11 mouse cellular contexts compared by ENCODE assay signal in the genomic region with DNA sequence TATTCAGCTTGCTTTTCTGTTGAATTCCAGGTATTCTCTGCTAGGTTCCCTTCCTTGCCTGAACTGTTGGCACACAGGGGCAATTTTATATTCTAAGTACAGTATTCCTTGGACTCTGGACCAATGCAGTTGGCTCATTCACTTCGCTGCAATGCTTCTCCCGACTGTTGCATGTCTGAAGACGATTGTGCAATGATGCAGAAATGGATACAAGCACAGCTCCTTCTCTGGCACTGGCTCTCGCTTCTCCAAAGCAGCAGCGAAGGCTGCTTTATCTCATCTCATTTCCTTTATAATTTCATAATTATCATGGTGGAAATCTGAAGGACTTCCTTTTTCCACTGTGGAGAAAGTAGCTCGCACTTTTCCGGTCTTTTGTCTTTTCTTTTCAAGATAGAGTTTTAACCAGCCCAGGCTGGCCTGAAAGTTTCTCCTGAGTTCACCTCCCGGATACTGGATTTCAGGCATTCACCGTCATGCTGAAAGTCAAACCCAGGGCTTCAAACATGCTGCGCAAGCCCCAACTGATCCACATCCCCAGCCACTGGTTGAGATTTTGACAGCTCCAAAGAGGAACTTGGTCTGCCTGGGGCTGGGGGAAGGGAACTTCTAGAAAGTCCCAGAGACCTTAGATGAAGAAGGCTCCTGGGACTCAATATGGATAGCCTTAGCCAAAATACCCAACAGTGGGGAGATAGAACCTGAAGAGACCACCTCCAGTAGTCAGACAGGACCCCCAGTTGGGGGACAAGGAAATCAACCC. TPM values are rescaled to one million over a fixed set of nuclear protein-coding genes. Genes with fewer than 3 reads are reported as not detected.
DNase-seq lines count a peak whose midpoint lies in the region; ATAC-seq and TF ChIP-seq lines count a peak whose summit lies in the region.
"Had no signal": no experiment of that assay in that cellular context is flagged by ENCODE, and none has a peak within 500 bp of the region (broad histone marks: within the 10 kb centered on the region; RNA-seq: fewer than 3 reads in every experiment).

No protein-coding gene starts in this region.

- TF ChIP-seq CTCF in thymus, adult 2 months (IDR thresholded peaks at IDR 0.05; ENCODE audit: borderline replicate concordance, control insufficient read depth, extremely low read depth, insufficient read depth, low read length, poor library complexity) = no peak

- no peaks in the 10 kb centered on the region for H3K36me3 ChIP-seq in forebrain, embryonic 15.5 days
- no peaks in the 10 kb centered on the region for H3K36me3 ChIP-seq in thymus, adult 2 months (ENCODE audit: control insufficient read depth, insufficient read depth, low read length)
- H3K36me3 ChIP-seq: embryonic facial prominence, embryonic 13.5 days had no signal

- H3K9me3 ChIP-seq in forebrain, embryonic 15.5 days = no peaks in the 10 kb centered on the region
- H3K9me3 ChIP-seq: embryonic facial prominence, embryonic 13.5 days had no signal

- H3K9ac ChIP-seq in forebrain, embryonic 15.5 days (replicated peaks) = no peak overlapping the region
- H3K9ac ChIP-seq: embryonic facial prominence, embryonic 13.5 days had no signal

- peak; percentile 14 for DNase-seq in adrenal gland, adult 2 months
- DNase-seq in adrenal gland, postnatal 4 days (ENCODE audit: low spot score in 2 of 2) = no peak
- peak; percentile 32 for DNase-seq in kidney, adult 9 months
- no peak for DNase-seq in kidney, postnatal 4 days
- no peak for DNase-seq in thymus, adult 2 months
- DNase-seq: gastrocnemius, postnatal 10 days had no signal

- no peak overlapping the region for H3K4me2 ChIP-seq in forebrain, embryonic 15.5 days (replicated peaks)
- H3K4me2 ChIP-seq: embryonic facial prominence, embryonic 13.5 days; midbrain, embryonic 11.5 days had no signal

- no peak overlapping the region for H3K4me3 ChIP-seq in forebrain, embryonic 15.5 days
- H3K4me3 ChIP-seq in thymus, adult 2 months (ENCODE audit: control insufficient read depth, insufficient read depth, low read length) = no peak overlapping the region
- H3K4me3 ChIP-seq: embryonic facial prominence, embryonic 13.5 days had no signal

- ATAC-seq in hematopoietic stem cell, adult 5-6 weeks (replicated peaks in 1 of 2; ENCODE audit: insufficient read depth in 1 of 2, low FRiP score in 2 of 2, low TSS enrichment in 1 of 2, low read depth in 1 of 2, poor library complexity in 2 of 2, severe bottlenecking in 2 of 2) = peak; percentile 83 to 88
- ATAC-seq in megakaryocyte progenitor cell, adult 5-6 weeks (replicated peaks; ENCODE audit: poor library complexity) = peak; percentile 97
- no peak for ATAC-seq in forebrain, embryonic 15.5 days (replicated peaks)

- WGBS in forebrain, embryonic 15.5 days = 86% methylated on average over 10 of the region's 10 CpGs
- 24% methylated on average over 10 of the region's 10 CpGs for WGBS in thymus, adult 2 months

- no peaks in the 10 kb centered on the region for H3K4me1 ChIP-seq in forebrain, embryonic 15.5 days
- H3K4me1 ChIP-seq in thymus, adult 2 months (replicated peaks; ENCODE audit: control insufficient read depth, insufficient read depth, low read length) = no peaks in the 10 kb centered on the region
- H3K4me1 ChIP-seq: embryonic facial prominence, embryonic 13.5 days had no signal

- TF ChIP-seq POLR2A in thymus, adult 2 months (IDR thresholded peaks at IDR 0.05; ENCODE audit: control insufficient read depth, extremely low read depth, insufficient read depth, low read length, poor library complexity) = no peak

- H3K27me3 ChIP-seq in forebrain, embryonic 15.5 days = no peaks in the 10 kb centered on the region
- H3K27me3 ChIP-seq in thymus, adult 2 months (ENCODE audit: control insufficient read depth, insufficient read depth, low read length) = no peaks in the 10 kb centered on the region
- H3K27me3 ChIP-seq: embryonic facial prominence, embryonic 13.5 days had no signal

- H3K27ac ChIP-seq in forebrain, embryonic 15.5 days (replicated peaks) = no peak overlapping the region
- no peak overlapping the region for H3K27ac ChIP-seq in thymus, adult 2 months (ENCODE audit: control insufficient read depth, insufficient read depth, low read length)
- H3K27ac ChIP-seq: embryonic facial prominence, embryonic 13.5 days had no signal

RNA-seq across cellular contexts. Expression of a gene that starts 55.6 kb away (rescaled TPM):
- total RNA-seq in adrenal gland, adult 2 months (2021) = 10 to 100 TPM; 74.8 to 78.0 TPM
- polyA plus RNA-seq in adrenal gland, adult 2 months (2012; rRNA removed) = 23.5 and 54.9 TPM in 2 replicates
- 10 to 100 TPM; 85.7 to 87.0 TPM for total RNA-seq in adrenal gland, postnatal 4 days (2021)
- total RNA-seq in hematopoietic stem cell, adult 5-6 weeks (2017) = 55.5 and 66.7 TPM in 2 replicates
- 48.9 and 56.4 TPM in 2 replicates for total RNA-seq in megakaryocyte progenitor cell, adult 5-6 weeks (2015)
- 43.6 and 45.2 TPM in 2 replicates for total RNA-seq in megakaryocyte progenitor cell, adult 5-6 weeks (2017)
- 104 and 106 TPM in 2 replicates for polyA plus RNA-seq in forebrain, embryonic 15.5 days (2015; fragmentation: Nextera tagmentation; extraction: Ambion mirVana)
- polyA plus RNA-seq in thymus, adult 2 months (2012; rRNA removed) = 39.3 and 49.2 TPM in 2 replicates

Comparison
In these comparisons a context has a peak if more than half of its experiments do, and no peak if none do; other contexts are left out.
1. DNase-seq: peak in adrenal gland, adult 2 months (single experiment) and kidney, adult 9 months (single experiment); none in adrenal gland, postnatal 4 days (0 of 2), kidney, postnatal 4 days (0 of 2) and thymus, adult 2 months (single experiment).